Mouse (Mus musculus) skeletal muscle tissue, adult 2 months (tissue): ENCODE measurements around the gene Olfr830.
"Not testable (repeated sequence)": the region's sequence is repeated elsewhere in the genome, so short reads cannot be mapped to it uniquely, and the experiment has no call there.

ENCODE experiments used
- DNase-seq: peaks from one replicate; pipeline ENCODE4 v3.0.0-alpha.2; 2012; ENCODE audit warnings: low read depth, low spot score

The Olfr830 gene

GRCm38 (mm10) chr9:18874393-18874792 lies at the start of gene Olfr830:
Olfr830 (plus strand) TSS chr9:18874693.
- no peak for DNase-seq

GRCm38 (mm10) chr9:18854633-18855032 lies 19.9 kb upstream of the Olfr830 start, which contains the start of gene Olfr829:
Olfr829 (plus strand) TSS chr9:18854933.
- DNase-seq: no peak

- not testable (repeated sequence) for DNase-seq
Observed at GRCm38 (mm10) chr9:18907699-18908098, 33.2 kb downstream of the Olfr830 start.

- not testable (repeated sequence) for DNase-seq
Observed at GRCm38 (mm10) chr9:18927921-18928320, 53.4 kb downstream of the Olfr830 start.
